21 mouse cellular contexts compared by ENCODE assay signal in the genomic region with DNA sequence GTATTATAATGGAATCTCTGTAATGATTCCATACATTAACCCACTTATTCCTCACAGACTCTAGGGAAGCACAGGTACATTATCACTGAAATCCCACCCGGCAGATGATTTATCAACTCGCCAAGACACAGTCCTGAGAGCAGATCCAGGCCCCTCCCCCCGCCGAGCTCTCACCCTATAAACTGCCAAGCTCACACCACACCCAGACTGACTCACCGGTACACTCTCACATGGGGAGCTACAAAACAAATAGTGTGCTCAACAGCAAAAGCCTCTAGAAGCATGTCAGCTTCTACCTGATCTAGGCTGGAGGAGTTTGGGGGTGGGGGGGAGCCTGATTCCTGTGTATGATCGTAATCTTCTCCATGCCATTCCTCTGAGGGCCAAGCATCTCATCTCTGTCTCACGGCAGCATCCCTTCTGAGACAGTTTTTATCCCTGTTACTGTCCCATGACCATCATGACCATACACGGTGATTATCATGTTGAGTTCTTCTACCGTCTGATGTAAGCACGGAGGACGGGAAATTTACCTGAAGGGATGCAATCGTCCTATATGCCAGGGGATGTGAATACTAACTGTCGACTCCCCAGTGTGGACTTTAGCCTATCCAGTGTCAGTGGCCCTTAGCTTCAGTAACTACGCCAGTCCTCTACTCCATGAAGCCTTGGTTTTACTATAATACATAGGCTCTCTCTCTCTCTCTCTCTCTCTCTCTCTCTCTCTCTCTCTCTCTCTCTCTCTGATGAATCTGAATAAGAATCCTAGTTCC. TPM values are rescaled to one million over a fixed set of nuclear protein-coding genes. Genes with fewer than 3 reads are reported as not detected.
A peak's percentile ranks its signal among the peaks of the same experiment; 100 is the strongest.
DNase-seq lines count a peak whose midpoint lies in the region; ATAC-seq lines count a peak whose summit lies in the region.
"Had no signal": no experiment of that assay in that cellular context is flagged by ENCODE, and none has a peak within 500 bp of the region (broad histone marks: within the 10 kb centered on the region; RNA-seq: fewer than 3 reads in every experiment).

No protein-coding gene starts in this region.

- peak; percentile 69; the same call in 1 of the 2 replicates for ATAC-seq in intestine, embryonic 14.5 days (replicated peaks; ENCODE audit: low FRiP score, low TSS enrichment, low read depth)
- 0 out of 2 replicates have a peak, but pooled peaks have one; percentile 47 for ATAC-seq in liver, embryonic 13.5 days (ENCODE audit: low read depth)
- ATAC-seq in erythroblast, adult 5-6 weeks (replicated peaks; ENCODE audit: low FRiP score, poor library complexity, severe bottlenecking) = no peak
- ATAC-seq in granulocyte monocyte progenitor cell, adult 5-6 weeks (replicated peaks; ENCODE audit: poor library complexity, severe bottlenecking) = no peak
- ATAC-seq: midbrain, embryonic 15.5 days had no signal

- DNase-seq in 3134 (ENCODE audit: extremely low read depth, insufficient read length, low spot score) = peak; percentile 59
- peak; percentile 32 for DNase-seq in 416B (ENCODE audit: low read depth)
- peak; percentile 61 for DNase-seq in intestine, embryonic 14.5 days (ENCODE audit: low spot score)
- DNase-seq in liver, embryonic 13.5 days = no peak
- no peak for DNase-seq in testis, postnatal 14 days (ENCODE audit: low spot score)
- no peak for DNase-seq in right cerebral cortex, postnatal 4 days
- DNase-seq: adrenal gland, adult 2 months; cerebellum, adult 18-20 months; gastrocnemius, postnatal 14 days; kidney, adult 2 months; kidney, postnatal 4 days; right cerebral cortex, postnatal 14 days had no signal

- no peaks in the 10 kb centered on the region for H3K27me3 ChIP-seq in intestine, embryonic 14.5 days (replicated peaks; ENCODE audit: control insufficient read depth, insufficient read depth, low read length)
- peaks cover 12% of the 10 kb centered on the region for H3K27me3 ChIP-seq in liver, embryonic 13.5 days
- H3K27me3 ChIP-seq: CH12.LX; heart, embryonic 13.5 days; hindbrain, embryonic 13.5 days; limb, embryonic 12.5 days; lung, embryonic 15.5 days; midbrain, embryonic 15.5 days had no signal

- no peak overlapping the region for H3K4me3 ChIP-seq in intestine, embryonic 14.5 days (ENCODE audit: low read depth, low read length)
- no peak overlapping the region for H3K4me3 ChIP-seq in liver, embryonic 13.5 days (replicated peaks)
- H3K4me3 ChIP-seq: erythroblast, embryonic 14.5 days; heart, embryonic 13.5 days; hindbrain, embryonic 13.5 days; limb, embryonic 12.5 days; lung, embryonic 15.5 days; midbrain, embryonic 15.5 days had no signal

- H3K27ac ChIP-seq in intestine, embryonic 14.5 days (ENCODE audit: low read depth) = no peak overlapping the region
- H3K27ac ChIP-seq in liver, embryonic 13.5 days = no peak overlapping the region
- H3K27ac ChIP-seq: hindbrain, embryonic 13.5 days; lung, embryonic 15.5 days; midbrain, embryonic 15.5 days had no signal

- H3K9ac ChIP-seq in intestine, embryonic 14.5 days (ENCODE audit: low read length) = no peak overlapping the region
- no peak overlapping the region for H3K9ac ChIP-seq in liver, embryonic 13.5 days
- H3K9ac ChIP-seq: heart, embryonic 13.5 days; hindbrain, embryonic 13.5 days; limb, embryonic 12.5 days; lung, embryonic 15.5 days; midbrain, embryonic 15.5 days had no signal

- H3K9me3 ChIP-seq in intestine, embryonic 14.5 days (ENCODE audit: control insufficient read depth, low read length) = no peaks in the 10 kb centered on the region
- no peaks in the 10 kb centered on the region for H3K9me3 ChIP-seq in liver, embryonic 13.5 days (replicated peaks)
- H3K9me3 ChIP-seq: heart, embryonic 13.5 days; hindbrain, embryonic 13.5 days; limb, embryonic 12.5 days; lung, embryonic 15.5 days; midbrain, embryonic 15.5 days had no signal

- no peaks in the 10 kb centered on the region for H3K36me3 ChIP-seq in intestine, embryonic 14.5 days (ENCODE audit: control insufficient read depth, insufficient read depth, low read length)
- H3K36me3 ChIP-seq in liver, embryonic 13.5 days = no peaks in the 10 kb centered on the region
- H3K36me3 ChIP-seq: heart, embryonic 13.5 days; hindbrain, embryonic 13.5 days; limb, embryonic 12.5 days; lung, embryonic 15.5 days; midbrain, embryonic 15.5 days had no signal

- H3K4me1 ChIP-seq in intestine, embryonic 14.5 days (replicated peaks; ENCODE audit: control insufficient read depth, insufficient read depth, low read length) = peaks cover 32% of the 10 kb centered on the region
- peaks cover 18% of the 10 kb centered on the region for H3K4me1 ChIP-seq in liver, embryonic 13.5 days (replicated peaks)
- H3K4me1 ChIP-seq: midbrain, embryonic 15.5 days had no signal

- WGBS in intestine, embryonic 14.5 days = 80% methylated on average over 14 of the region's 14 CpGs
- WGBS in liver, embryonic 13.5 days (ENCODE audit: insufficient replicate concordance) = 67% methylated on average over 14 of the region's 14 CpGs

- no peak overlapping the region for H3K4me2 ChIP-seq in intestine, embryonic 14.5 days (ENCODE audit: low read length)
- no peak overlapping the region for H3K4me2 ChIP-seq in liver, embryonic 13.5 days
- H3K4me2 ChIP-seq: heart, embryonic 13.5 days; hindbrain, embryonic 13.5 days; limb, embryonic 12.5 days; lung, embryonic 15.5 days; midbrain, embryonic 15.5 days had no signal

RNA-seq across cellular contexts. Expression of a gene that starts 57.4 kb away (rescaled TPM):
- polyA plus RNA-seq in intestine, embryonic 14.5 days (2014; fragmentation: Nextera tagmentation; extraction: Ambion mirVana) = 49.8 and 59.8 TPM in 2 replicates
- polyA plus RNA-seq in liver, embryonic 13.5 days (2015; fragmentation: Nextera tagmentation; extraction: Ambion mirVana) = 18.9 and 22.1 TPM in 2 replicates
- 11.0 and 18.8 TPM in 2 replicates for total RNA-seq in erythroblast, adult 5-6 weeks (2015; ENCODE audit: low replicate concordance)
- 10.3 and 10.5 TPM in 2 replicates for total RNA-seq in erythroblast, adult 5-6 weeks (2017; ENCODE audit: low replicate concordance)
- 34.6 and 38.1 TPM in 2 replicates for total RNA-seq in granulocyte monocyte progenitor cell, adult 5-6 weeks (2014; fragmentation: Nextera tagmentation)
- 25.3 and 38.7 TPM in 2 replicates for total RNA-seq in granulocyte monocyte progenitor cell, adult 5-6 weeks (2017)

Comparison
In these comparisons a context has a peak if more than half of its experiments do, and no peak if none do; other contexts are left out.
1. DNase-seq: peak in 3134 (single experiment), 416B (single experiment) and intestine, embryonic 14.5 days (single experiment); none in liver, embryonic 13.5 days (single experiment), testis, postnatal 14 days (single experiment) and right cerebral cortex, postnatal 4 days (single experiment).
2. ATAC-seq: peak in intestine, embryonic 14.5 days (single experiment) and liver, embryonic 13.5 days (single experiment); none in erythroblast, adult 5-6 weeks (single experiment) and granulocyte monocyte progenitor cell, adult 5-6 weeks (single experiment).